Mouse (Mus musculus) neural tube, embryonic 12.5 days (tissue): ENCODE data around the gene Vps16. TPM values are rescaled to one million over a fixed set of nuclear protein-coding genes. Genes with fewer than 3 reads are reported as not detected.
A peak's percentile ranks its signal among the peaks of the same experiment; 100 is the strongest.

ENCODE experiments used
- ATAC-seq: fragments of 200-750 bp; cut with Nextera tagmentation; 2 replicates; pipeline ENCODE4 v1.8.0; 2017; ENCODE audit warnings: low read depth, mild to moderate bottlenecking, moderate TSS enrichment, moderate library complexity; ENCODE audit not compliant: low FRiP score
- H3K27ac ChIP-seq: fragments of 300-500 bp; sonication (generic); 2 replicates; pipeline ENCODE4 v1.5.1; 2016
- H3K27me3 ChIP-seq: fragments of 300-500 bp; sonication (generic); replicated peaks from 2 replicates; pipeline ENCODE4 v1.6.1; 2016; ENCODE audit warnings: mild to moderate bottlenecking
- H3K36me3 ChIP-seq: fragments of 300-500 bp; sonication (generic); 2 replicates; pipeline ENCODE4 v1.6.1; 2016; ENCODE audit warnings: mild to moderate bottlenecking
- H3K4me1 ChIP-seq: fragments of 300-500 bp; sonication (generic); 2 replicates; pipeline ENCODE4 v1.6.1; 2016
- H3K4me2 ChIP-seq: fragments of 300-500 bp; sonication (generic); replicated peaks from 2 replicates; pipeline ENCODE4 v1.6.1; 2016; ENCODE audit warnings: mild to moderate bottlenecking
- H3K4me3 ChIP-seq: fragments of 300-500 bp; sonication (generic); 2 replicates; pipeline ENCODE4 v1.5.1; 2016
- H3K9ac ChIP-seq: fragments of 300-500 bp; sonication (generic); 2 replicates; pipeline ENCODE4 v1.6.1; 2016; ENCODE audit warnings: mild to moderate bottlenecking
- H3K9me3 ChIP-seq: fragments of 300-500 bp; sonication (generic); 2 replicates; pipeline ENCODE4 v1.6.1; 2016; ENCODE audit warnings: mild to moderate bottlenecking
- WGBS: fragments of 180-500 bp; shearing (Covaris S2); methylation state at CpG from one replicate; pipeline ENCODE4 v1.1.7; 2016; 5-methylcytosine and 5-hydroxymethylcytosine counted together
- polyA plus RNA-seq: library from polyadenylated mRNA; unstranded; fragments of >200 nt; fragmentation: Nextera tagmentation; extraction: Ambion mirVana; gene quantifications from 2 replicates; pipeline ENCODE4 v1.2.1, GENCODE M21; 2016

Gene Vps16
- polyA plus RNA-seq, 1 experiment from 2014 or later = 120 TPM

GRCm38 (mm10) chr2:130475764-130476163, 51.6 kb downstream of the Vps16 start:
- no peak overlapping the region for H3K27ac ChIP-seq
- H3K4me3 ChIP-seq = no peak overlapping the region
- WGBS = 93% methylated on average over 11 of the region's 11 CpGs
- no peaks in the 10 kb centered on the region for H3K36me3 ChIP-seq
- H3K27me3 ChIP-seq = no peaks in the 10 kb centered on the region
- no peak for ATAC-seq
- peaks cover 4% of the 10 kb centered on the region; the same call in 1 of the 2 replicates for H3K9me3 ChIP-seq
- H3K4me2 ChIP-seq = no peak overlapping the region
- no peak overlapping the region for H3K9ac ChIP-seq
- H3K4me1 ChIP-seq = no peaks in the 10 kb centered on the region

GRCm38 (mm10) chr2:130476666-130477297, 52.6 kb downstream of the Vps16 start:
- Histone ChIP-seq H3K27me3 (no peaks in the 10 kb centered on the region), H3K4me3 (no peak overlapping the region), H3K4me2 (no peak overlapping the region), H3K36me3 (no peaks in the 10 kb centered on the region), H3K9ac (no peak overlapping the region), H3K9me3 (peaks cover 4% of the 10 kb centered on the region; the same call in 1 of the 2 replicates), H3K4me1 (no peaks in the 10 kb centered on the region), H3K27ac (no peak overlapping the region)
- no peak for ATAC-seq
- 64% methylated on average over 6 of the region's 6 CpGs for WGBS

GRCm38 (mm10) chr2:130482177-130482576, 58.0 kb downstream of the Vps16 start:
- WGBS = 95% methylated on average over 4 of the region's 4 CpGs
- H3K4me3 ChIP-seq = no peak overlapping the region
- H3K27me3 ChIP-seq = no peaks in the 10 kb centered on the region
- H3K9ac ChIP-seq = no peak overlapping the region
- no peak overlapping the region for H3K4me2 ChIP-seq
- H3K36me3 ChIP-seq = no peaks in the 10 kb centered on the region
- H3K4me1 ChIP-seq = 0 out of 2 replicates have a peak, but pooled peaks cover 4% of the 10 kb centered on the region
- no peak for ATAC-seq
- H3K9me3 ChIP-seq = peaks cover 4% of the 10 kb centered on the region; the same call in 1 of the 2 replicates
- H3K27ac ChIP-seq = no peak overlapping the region

- 46% methylated on average over 3 of the region's 3 CpGs for WGBS
- no peak for ATAC-seq
Observed at GRCm38 (mm10) chr2:130482700-130483099, 58.6 kb downstream of the Vps16 start.

GRCm38 (mm10) chr2:130484206-130484605, 60.1 kb downstream of the Vps16 start:
- H3K27ac ChIP-seq = no peak overlapping the region
- no peak overlapping the region for H3K9ac ChIP-seq
- H3K36me3 ChIP-seq = no peaks in the 10 kb centered on the region
- no peak overlapping the region for H3K4me2 ChIP-seq
- H3K9me3 ChIP-seq = no peaks in the 10 kb centered on the region
- 0 out of 2 replicates have a peak, but pooled peaks cover 4% of the 10 kb centered on the region for H3K4me1 ChIP-seq
- WGBS = 93% methylated on average over 1 of the region's 1 CpGs
- ATAC-seq = no peak
- no peak overlapping the region for H3K4me3 ChIP-seq
- H3K27me3 ChIP-seq = no peaks in the 10 kb centered on the region

More at GRCm38 (mm10) chr2:130482700-130483099, 58.6 kb downstream of the Vps16 start:
- Histone ChIP-seq H3K4me3 (no peak overlapping the region), H3K9ac (no peak overlapping the region), H3K27ac (no peak overlapping the region), H3K36me3 (no peaks in the 10 kb centered on the region), H3K4me1 (0 out of 2 replicates have a peak, but pooled peaks cover 4% of the 10 kb centered on the region), H3K4me2 (no peak overlapping the region), H3K9me3 (peaks cover 4% of the 10 kb centered on the region; the same call in 1 of the 2 replicates), H3K27me3 (no peaks in the 10 kb centered on the region)

- Histone ChIP-seq H3K4me2 (no peak overlapping the region), H3K9me3 (no peaks in the 10 kb centered on the region), H3K4me3 (no peak overlapping the region), H3K27me3 (no peaks in the 10 kb centered on the region), H3K36me3 (no peaks in the 10 kb centered on the region), H3K4me1 (peaks cover 5% of the 10 kb centered on the region), H3K27ac (no peak overlapping the region), H3K9ac (no peak overlapping the region)
- no peak for ATAC-seq
- WGBS = 69% methylated on average over 2 of the region's 2 CpGs
Observed at GRCm38 (mm10) chr2:130488002-130488401, 63.9 kb downstream of the Vps16 start.

- Histone ChIP-seq H3K4me3 (no peak overlapping the region), H3K9ac (no peak overlapping the region), H3K27ac (no peak overlapping the region), H3K4me2 (no peak overlapping the region), H3K36me3 (no peaks in the 10 kb centered on the region), H3K9me3 (no peaks in the 10 kb centered on the region), H3K4me1 (peaks cover 5% of the 10 kb centered on the region), H3K27me3 (no peaks in the 10 kb centered on the region)
- ATAC-seq = no peak
- 94% methylated on average over 4 of the region's 4 CpGs for WGBS
Observed at GRCm38 (mm10) chr2:130488600-130488999, 64.5 kb downstream of the Vps16 start.

- H3K27me3 ChIP-seq = no peaks in the 10 kb centered on the region
- ATAC-seq = peak; percentile 70
- H3K27ac ChIP-seq = no peak overlapping the region
- H3K4me3 ChIP-seq = no peak overlapping the region
- H3K9me3 ChIP-seq = no peaks in the 10 kb centered on the region
- no peak overlapping the region for H3K9ac ChIP-seq
- H3K4me2 ChIP-seq = 0 out of 2 replicates have a peak overlapping the region, but pooled peaks have one; percentile 16
- H3K4me1 ChIP-seq = peaks cover 11% of the 10 kb centered on the region
- whole genome bisulfite sequencing = 18% methylated on average over 4 of the region's 4 CpGs
- no peaks in the 10 kb centered on the region for H3K36me3 ChIP-seq
Observed at GRCm38 (mm10) chr2:130491162-130491561, 67.0 kb downstream of the Vps16 start.

GRCm38 (mm10) chr2:130491587-130491986, 67.4 kb downstream of the Vps16 start:
- 4% methylated on average over 7 of the region's 7 CpGs for WGBS
- peak; percentile 83; the same call in 1 of the 2 replicates for ATAC-seq
- H3K27me3 ChIP-seq = no peaks in the 10 kb centered on the region
- H3K9ac ChIP-seq = no peak overlapping the region
- H3K4me2 ChIP-seq = 0 out of 2 replicates have a peak overlapping the region, but pooled peaks have one; percentile 16
- no peaks in the 10 kb centered on the region for H3K9me3 ChIP-seq
- H3K36me3 ChIP-seq = no peaks in the 10 kb centered on the region
- no peak overlapping the region for H3K27ac ChIP-seq
- no peak overlapping the region for H3K4me3 ChIP-seq
- peaks cover 15% of the 10 kb centered on the region for H3K4me1 ChIP-seq

Other genes starting within 250 kb of the Vps16 start
- 516 and 550 TPM in 2 replicates for gene Snrpb, start 244.9 kb upstream of the Vps16 start, polyA plus RNA-seq
- gene Tmc2, start 229.1 kb upstream of the Vps16 start, polyA plus RNA-seq = not detected in 2 replicates
- gene Nop56, start 149.9 kb upstream of the Vps16 start, polyA plus RNA-seq = 288 and 289 TPM in 2 replicates
- 128 and 133 TPM in 2 replicates for gene Idh3b, start 139.8 kb upstream of the Vps16 start, polyA plus RNA-seq
- 3.8 and 4.3 TPM in 2 replicates for gene Ebf4, start 129.2 kb upstream of the Vps16 start, polyA plus RNA-seq
- 32.2 and 34.3 TPM in 2 replicates for gene Cpxm1, start 26.8 kb upstream of the Vps16 start, polyA plus RNA-seq
- gene Gm28372, start 19.1 kb upstream of the Vps16 start, polyA plus RNA-seq = 0.10 and 0.13 TPM in 2 replicates
- gene 1700020A23Rik, start 19.1 kb upstream of the Vps16 start, polyA plus RNA-seq = 0.29 TPM in 1 of 2 replicates, not detected in the other
- gene Tmem239, start 17.9 kb upstream of the Vps16 start, polyA plus RNA-seq = not detected in 2 replicates
- gene Pced1a, start 362 bp downstream of the Vps16 start, polyA plus RNA-seq = 11.8 TPM in 2 replicates
- 114 and 124 TPM in 2 replicates for gene Ptpra, start 25.9 kb downstream of the Vps16 start, polyA plus RNA-seq
- gene Mrps26, start 139.4 kb downstream of the Vps16 start, polyA plus RNA-seq = 77.7 and 80.8 TPM in 2 replicates
- not detected in 2 replicates for gene Oxt, start 151.8 kb downstream of the Vps16 start, polyA plus RNA-seq
- gene Avp, start 158.2 kb downstream of the Vps16 start, polyA plus RNA-seq = not detected in 2 replicates
- 15.1 and 17.2 TPM in 2 replicates for gene Fastkd5, start 205.7 kb downstream of the Vps16 start, polyA plus RNA-seq
- gene Ubox5, start 205.7 kb downstream of the Vps16 start, polyA plus RNA-seq = 13.1 and 14.4 TPM in 2 replicates
- 7.5 and 8.2 TPM in 2 replicates for gene Lzts3, start 218.5 kb downstream of the Vps16 start, polyA plus RNA-seq
- gene Ddrgk1, start 240.3 kb downstream of the Vps16 start, polyA plus RNA-seq = 57.4 and 58.4 TPM in 2 replicates
- gene Itpa, start 243.3 kb downstream of the Vps16 start, polyA plus RNA-seq = 138 and 142 TPM in 2 replicates